ENCODE assay signal across 9 mouse cellular contexts in genomic region chr9:98244223-98244622, GRCm38 (mm10). TPM values are rescaled to one million over a fixed set of nuclear protein-coding genes. Genes with fewer than 3 reads are reported as not detected.
DNase-seq lines count a peak whose midpoint lies in the region; ATAC-seq and TF ChIP-seq lines count a peak whose summit lies in the region.
"Had no signal": no experiment of that assay in that cellular context is flagged by ENCODE, and none has a peak within 500 bp of the region (broad histone marks: within the 10 kb centered on the region; RNA-seq: fewer than 3 reads in every experiment).

No protein-coding gene starts in this region.

- TF ChIP-seq CTCF in intestine, postnatal 0 days (IDR thresholded peaks at IDR 0.05; ENCODE audit: low read depth), result peak; percentile 65

- no peak overlapping the region for H3K4me2 ChIP-seq in intestine, postnatal 0 days (replicated peaks; ENCODE audit: low read depth)
- H3K4me2 ChIP-seq in intestine, embryonic 15.5 days (replicated peaks), result no peak overlapping the region
- H3K4me2 ChIP-seq in forebrain, embryonic 14.5 days (ENCODE audit: low read length), result no peak overlapping the region

- H3K9ac ChIP-seq in intestine, postnatal 0 days (ENCODE audit: low read depth, low read length), result no peak overlapping the region
- H3K9ac ChIP-seq in intestine, embryonic 15.5 days, result no peak overlapping the region
- H3K9ac ChIP-seq in forebrain, embryonic 14.5 days (ENCODE audit: low read length), result no peak overlapping the region

- H3K4me3 ChIP-seq in intestine, postnatal 0 days (ENCODE audit: low read depth, low read length), result no peak overlapping the region
- no peak overlapping the region for H3K4me3 ChIP-seq in intestine, embryonic 15.5 days (replicated peaks)
- no peak overlapping the region for H3K4me3 ChIP-seq in forebrain, embryonic 14.5 days (ENCODE audit: low read depth, low read length)
- H3K4me3 ChIP-seq: myocyte had no signal

- no peaks in the 10 kb centered on the region for H3K36me3 ChIP-seq in intestine, postnatal 0 days (ENCODE audit: control insufficient read depth, insufficient read depth)
- H3K36me3 ChIP-seq in intestine, embryonic 15.5 days, result no peaks in the 10 kb centered on the region
- no peaks in the 10 kb centered on the region for H3K36me3 ChIP-seq in forebrain, embryonic 14.5 days (ENCODE audit: control insufficient read depth, insufficient read depth, low read length)

- H3K27ac ChIP-seq in intestine, postnatal 0 days (ENCODE audit: low read depth, low read length), result no peak overlapping the region
- H3K27ac ChIP-seq in intestine, embryonic 15.5 days, result no peak overlapping the region
- H3K27ac ChIP-seq in forebrain, embryonic 14.5 days (ENCODE audit: low read depth, low read length), result no peak overlapping the region

- no peaks in the 10 kb centered on the region for H3K9me3 ChIP-seq in intestine, postnatal 0 days (ENCODE audit: control insufficient read depth)
- H3K9me3 ChIP-seq in intestine, embryonic 15.5 days, result no peaks in the 10 kb centered on the region
- H3K9me3 ChIP-seq in forebrain, embryonic 14.5 days (replicated peaks; ENCODE audit: control insufficient read depth, low read length), result no peaks in the 10 kb centered on the region

- no peak for ATAC-seq in intestine, postnatal 0 days
- ATAC-seq in intestine, embryonic 15.5 days, result no peak
- peak; percentile 78 for ATAC-seq in forebrain, embryonic 14.5 days
- no peak for ATAC-seq in activated CD4-positive, CD25-positive, alpha-beta regulatory T cell, adult 4 months

- 43% methylated on average over 2 of the region's 2 CpGs for WGBS in intestine, postnatal 0 days
- 57% methylated on average over 2 of the region's 2 CpGs for WGBS in intestine, embryonic 15.5 days
- WGBS in forebrain, embryonic 14.5 days, result 56% methylated on average over 2 of the region's 2 CpGs

- peak; percentile 19 to 43 for DNase-seq in adrenal gland, postnatal 36 days
- DNase-seq in forebrain, embryonic 14.5 days (ENCODE audit: low spot score), result peak; percentile 82
- peak; percentile 52 to 85 for DNase-seq in layer of hippocampus, postnatal 14 days (ENCODE audit: low spot score in 2 of 2)
- peak; percentile 29 for DNase-seq in neural tube, embryonic 10.5 days (ENCODE audit: extremely low spot score, low spot score)
- no peak for DNase-seq in adipocyte (ENCODE audit: low spot score)

- no peaks in the 10 kb centered on the region for H3K4me1 ChIP-seq in intestine, postnatal 0 days (replicated peaks; ENCODE audit: control insufficient read depth, insufficient read depth, low read length)
- H3K4me1 ChIP-seq in intestine, embryonic 15.5 days (replicated peaks), result no peaks in the 10 kb centered on the region
- H3K4me1 ChIP-seq in forebrain, embryonic 14.5 days (ENCODE audit: control insufficient read depth, insufficient read depth, low read length), result no peaks in the 10 kb centered on the region

- no peaks in the 10 kb centered on the region for H3K27me3 ChIP-seq in intestine, postnatal 0 days (replicated peaks; ENCODE audit: control insufficient read depth, insufficient read depth, low read length)
- H3K27me3 ChIP-seq in intestine, embryonic 15.5 days (replicated peaks), result no peaks in the 10 kb centered on the region
- H3K27me3 ChIP-seq in forebrain, embryonic 14.5 days (replicated peaks; ENCODE audit: control insufficient read depth, insufficient read depth, low read length), result no peaks in the 10 kb centered on the region

RNA-seq across cellular contexts. Expression of gene Nmnat3, which starts 43.0 kb away (rescaled TPM):
- 17.3 and 21.2 TPM in 2 replicates for polyA plus RNA-seq in intestine, postnatal 0 days (2015; fragmentation: Nextera tagmentation; extraction: Ambion mirVana)
- 15.1 and 17.4 TPM in 2 replicates for polyA plus RNA-seq in intestine, embryonic 15.5 days (2015; fragmentation: Nextera tagmentation; extraction: Ambion mirVana)
- 10 to 100 TPM; 15.8 to 16.9 TPM for total RNA-seq in adrenal gland, postnatal 36 days (2021)
- polyA plus RNA-seq in forebrain, embryonic 14.5 days (2014; fragmentation: Nextera tagmentation; extraction: Ambion mirVana), result 2.5 and 2.8 TPM in 2 replicates
- under 1 TPM; 0.90 to 0.98 TPM for total RNA-seq in layer of hippocampus, postnatal 14 days (2021)
- 10 to 100 TPM in 1 of 2 experiments, 1 to 10 TPM in 1; 9.1 to 12.7 TPM for polyA plus RNA-seq in activated CD4-positive, CD25-positive, alpha-beta regulatory T cell, adult 4 months (2017; shearing (Covaris generic))
